Mouse (Mus musculus): ENCODE results near the gene Cebpg.

GRCm38 (mm10) chr7:35035141-35035553 is 21.2 kb downstream of the Cebpg start:
- no peak for TF ChIP-seq POLR2A (IDR thresholded peaks at IDR 0.05; ENCODE audit: borderline replicate concordance, extremely low read depth, insufficient read depth, insufficient read length, poor library complexity, severe bottlenecking)
- TF ChIP-seq CTCF (IDR thresholded peaks at IDR 0.05; ENCODE audit: borderline replicate concordance, extremely low read depth, insufficient read depth, insufficient read length) = no peak

Data from brain, embryonic 14.5 days (tissue).